Mouse (Mus musculus) c-Kit-positive CD71-positive TER-119-positive erythroid progenitor cells, embryonic 14.5 days (primary cell): ENCODE data around the gene Togaram1.

Experiments
- DNase-seq: peaks from one replicate; pipeline ENCODE4 v3.0.0-alpha.2; 2013; ENCODE audit warnings: low spot score

Gene Togaram1

DNA sequence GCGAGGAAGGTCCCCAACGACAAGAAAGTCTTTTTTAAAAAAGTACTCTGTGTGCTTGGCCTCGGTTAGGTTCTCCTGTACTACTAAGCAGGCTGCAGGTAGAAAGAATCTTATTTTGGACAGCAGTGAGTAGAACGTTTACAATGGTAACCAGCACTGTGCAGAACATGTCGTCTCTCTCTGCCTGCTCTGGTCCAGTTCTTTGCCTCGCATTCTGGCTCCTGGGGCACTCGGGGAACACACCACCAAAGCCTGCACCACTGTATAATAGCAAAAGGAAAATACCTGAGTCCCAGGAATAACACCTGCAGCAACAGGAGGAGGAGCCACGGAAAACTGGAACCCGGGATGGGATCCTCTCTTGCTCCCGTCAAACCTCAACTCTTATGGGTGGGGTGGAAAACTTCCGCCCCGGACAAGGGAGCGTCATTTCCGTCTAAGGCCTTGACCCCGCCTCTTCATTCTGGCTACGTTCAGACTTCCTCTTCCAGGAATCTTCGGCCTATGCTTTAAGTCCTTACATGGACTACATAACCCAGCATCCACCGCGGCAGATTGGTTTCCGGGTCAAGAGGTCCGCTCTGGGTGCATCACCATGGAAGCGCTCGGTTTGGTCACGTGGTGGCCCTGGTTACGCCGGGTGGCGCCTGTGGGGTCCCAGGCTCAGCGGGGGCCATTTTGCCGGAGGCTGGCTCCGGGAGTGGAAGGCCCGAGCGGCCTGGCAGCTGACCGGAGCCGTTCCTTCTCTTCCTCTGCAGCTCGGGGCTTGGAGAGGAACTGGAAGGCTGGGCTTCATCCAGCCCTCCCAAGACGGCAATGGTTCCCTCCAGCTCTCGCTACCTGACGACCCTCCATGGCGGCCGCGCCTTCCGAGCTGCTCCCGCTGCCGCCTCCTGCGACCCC lies at the start of gene Togaram1, which contains the start of gene Klhl28:
Gene Togaram1 (plus strand): TSS at position 681 of the 903 bp plus-strand sequence.
Gene Klhl28 (minus strand): TSS at position 411 of the 903 bp plus-strand sequence.
- peak; percentile 99 for DNase-seq

DNA sequence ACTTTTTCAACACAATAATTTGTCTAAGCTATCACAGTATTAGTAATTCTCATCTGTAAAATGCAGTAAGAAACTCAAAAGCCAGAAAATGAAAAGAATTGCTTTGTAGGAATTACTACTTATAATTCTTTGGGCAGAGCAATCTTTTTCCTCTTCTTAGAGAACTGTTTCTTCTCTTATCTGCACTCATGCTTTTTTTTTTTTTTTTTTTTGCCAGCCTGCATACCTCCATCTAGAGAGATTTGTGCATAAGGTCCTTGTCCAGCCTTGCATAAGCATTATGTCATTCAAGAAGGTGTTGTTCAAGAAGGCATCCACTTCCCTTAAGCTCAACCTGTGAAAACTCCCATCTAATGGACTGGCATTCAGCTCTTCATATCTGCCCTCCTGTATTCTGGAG lies 48.9 kb upstream of the Togaram1 start:
- DNase-seq: no peak

GRCm38 (mm10) chr12:64917578-64918471 lies 47.8 kb upstream of the Togaram1 start, which contains the start of gene Gm527:
Gene Gm527 (plus strand): TSS chr12:64917906.
- peak; percentile 93 for DNase-seq

DNA sequence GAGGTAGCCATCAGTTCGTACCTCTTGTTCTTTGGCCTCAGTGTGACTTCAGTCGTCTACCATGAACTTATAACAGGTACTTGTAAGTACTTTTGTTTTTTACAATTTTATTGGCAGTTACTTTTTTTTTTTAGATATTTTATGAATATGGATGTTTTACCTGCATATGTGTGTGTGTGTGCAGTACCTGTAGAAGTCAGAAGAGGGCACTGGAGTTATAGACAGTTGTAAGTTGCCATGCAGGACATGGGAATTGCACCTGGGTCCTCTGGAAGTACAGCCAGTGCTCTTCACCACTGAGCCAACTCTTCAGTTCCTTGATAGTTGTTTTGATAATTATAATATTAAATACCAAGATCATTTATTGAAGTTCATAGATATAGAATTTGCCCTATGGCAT lies 28.1 kb upstream of the Togaram1 start:
- DNase-seq: peak; percentile 27

GRCm38 (mm10) chr12:64964560-64964959 lies 1.0 kb upstream of the Togaram1 start:
- no peak for DNase-seq

GRCm38 (mm10) chr12:64966101-64966631 lies 562 bp downstream of the Togaram1 start:
- DNase-seq: peak; percentile 46

GRCm38 (mm10) chr12:64966652-64967435 lies 1.2 kb downstream of the Togaram1 start:
- DNase-seq: no peak

GRCm38 (mm10) chr12:64967470-64967869 lies 1.9 kb downstream of the Togaram1 start:
- peak; percentile 21 for DNase-seq

DNA sequence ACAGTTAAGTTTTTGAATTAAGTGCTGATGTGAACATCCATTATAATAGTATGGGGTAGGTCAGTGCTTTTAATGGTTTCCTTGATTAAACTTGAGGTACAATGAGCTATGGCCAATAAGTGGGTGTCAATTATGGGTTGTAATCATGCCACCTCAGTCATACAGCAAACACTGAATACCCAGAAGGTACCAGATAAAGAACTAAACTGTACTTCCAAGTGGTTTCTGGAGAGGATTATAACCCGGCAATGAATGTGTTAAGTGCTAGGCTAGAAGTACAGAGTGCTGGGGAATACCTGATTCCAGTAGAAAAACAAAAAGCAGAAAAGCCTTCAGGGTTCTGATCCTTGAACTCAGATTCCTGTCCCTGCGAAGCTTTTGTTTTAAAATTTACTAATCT lies 2.5 kb downstream of the Togaram1 start:
- peak; percentile 66 for DNase-seq

GRCm38 (mm10) chr12:64971399-64971798 lies 5.8 kb downstream of the Togaram1 start:
- no peak for DNase-seq

- no peak for DNase-seq
These were observed 6.5 kb downstream of the Togaram1 start for GRCm38 (mm10) chr12:64972063-64972462.

- no peak for DNase-seq
These were observed 10.0 kb downstream of the Togaram1 start for GRCm38 (mm10) chr12:64975558-64975957.

DNA sequence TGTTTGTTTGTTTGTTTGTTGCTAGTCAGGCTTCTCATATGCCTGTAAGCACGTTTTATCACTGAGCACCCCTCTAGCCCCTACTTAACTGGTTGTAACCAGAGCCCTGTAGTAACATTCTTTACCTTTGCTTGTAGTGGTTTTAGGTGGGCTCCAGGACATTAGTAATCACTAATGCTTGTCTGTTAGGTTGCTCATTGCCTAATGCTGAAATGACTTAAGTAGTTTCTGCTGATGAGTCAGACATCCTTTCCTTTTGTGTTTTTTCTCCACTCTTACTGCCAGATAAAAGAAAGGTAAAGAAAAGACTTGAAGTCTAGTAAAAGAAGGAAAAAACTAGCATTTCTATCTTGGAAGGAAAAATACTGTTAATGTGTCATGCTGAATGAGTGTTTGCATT lies 10.6 kb downstream of the Togaram1 start:
- DNase-seq: no peak

- DNase-seq: no peak
These were observed 11.9 kb downstream of the Togaram1 start for GRCm38 (mm10) chr12:64977518-64977917.

DNA sequence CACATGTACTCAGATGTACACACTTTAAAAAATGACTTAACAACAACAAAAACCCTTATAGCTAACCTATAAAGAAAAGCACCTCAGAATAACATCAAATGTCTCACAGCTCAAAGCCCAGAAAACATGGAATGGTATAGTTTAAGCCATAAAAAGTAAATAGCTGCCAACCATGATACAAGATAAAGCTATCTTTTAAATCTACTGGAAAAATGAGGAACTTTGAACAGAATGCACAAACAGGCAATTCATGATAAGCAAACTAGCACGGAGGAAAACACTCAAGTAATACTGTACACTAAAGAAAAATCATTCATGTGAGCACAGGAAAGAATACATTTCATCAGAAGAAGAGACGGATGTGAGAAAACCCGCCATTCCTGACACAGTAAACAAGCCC lies 42.1 kb downstream of the Togaram1 start:
- DNase-seq: no peak

GRCm38 (mm10) chr12:65022842-65023241 lies 57.2 kb downstream of the Togaram1 start:
- DNase-seq: no peak

DNA sequence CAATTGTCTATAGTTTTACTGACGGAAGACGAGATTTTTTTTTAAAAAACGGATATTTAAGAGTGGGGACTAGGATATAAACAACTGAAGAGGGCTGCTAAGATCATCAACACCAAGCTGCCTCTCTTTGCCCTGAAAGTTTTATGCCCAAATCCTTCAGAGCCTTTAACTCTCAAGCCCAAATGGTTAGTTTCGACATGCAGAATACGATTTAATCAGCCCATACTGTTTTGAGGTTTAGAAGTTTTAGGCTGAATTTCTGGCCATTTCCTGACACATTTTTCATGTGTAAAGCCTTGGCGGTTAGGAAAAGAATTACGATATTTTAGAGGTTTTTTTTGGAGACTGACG lies 70.2 kb downstream of the Togaram1 start:
- no peak for DNase-seq

DNA sequence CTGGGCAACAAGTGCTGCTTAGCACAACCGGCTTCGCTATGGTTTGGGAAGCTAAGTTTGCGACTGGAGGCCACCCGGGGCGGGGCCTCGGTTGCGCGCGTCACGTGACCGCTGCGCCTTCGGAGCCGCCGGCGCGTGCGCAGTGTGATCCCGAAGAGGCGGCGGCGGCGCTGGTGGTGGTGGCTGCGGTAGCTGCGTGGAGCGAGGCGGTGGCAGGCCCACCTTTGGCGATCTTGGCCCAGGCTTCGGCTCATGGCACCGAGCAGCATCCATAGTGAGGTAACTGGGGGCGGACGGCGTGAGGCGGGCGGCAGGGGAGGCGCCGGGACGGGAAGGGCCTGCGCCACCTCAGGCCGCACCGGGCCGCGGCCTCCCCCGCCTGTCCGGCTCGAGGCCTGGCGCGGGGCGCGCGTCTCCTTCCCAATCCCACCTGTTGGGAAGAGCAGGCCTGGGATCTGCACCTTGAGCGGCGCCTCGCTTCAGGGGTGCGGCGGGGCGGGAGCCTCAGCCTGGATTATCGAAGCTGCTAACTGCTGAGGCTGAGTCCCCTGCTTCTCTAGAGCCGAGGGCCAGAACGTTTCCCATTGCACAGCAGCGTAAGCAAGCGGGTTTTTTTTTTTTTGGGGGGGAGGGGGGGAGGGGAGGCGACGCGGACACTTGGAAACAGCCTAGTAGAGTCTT lies 70.7 kb downstream of the Togaram1 start, which contains the start of gene Prpf39:
Gene Prpf39 (plus strand): TSS at position 144 of the 681 bp plus-strand sequence.
- peak; percentile 88 for DNase-seq

GRCm38 (mm10) chr12:65036892-65037545 lies 71.4 kb downstream of the Togaram1 start:
- DNase-seq: peak; percentile 23

GRCm38 (mm10) chr12:65037546-65037937 lies 71.9 kb downstream of the Togaram1 start:
- peak; percentile 40 for DNase-seq
